25 mouse cellular contexts compared by ENCODE assay signal in genomic region chr5:85896452-85896851, GRCm38 (mm10).
DNase-seq lines count a peak whose midpoint lies in the region; ATAC-seq and TF ChIP-seq lines count a peak whose summit lies in the region.
"Had no signal": no experiment of that assay in that cellular context is flagged by ENCODE, and none has a peak within 500 bp of the region (broad histone marks: within the 10 kb centered on the region; RNA-seq: fewer than 3 reads in every experiment).

No protein-coding gene starts in this region.

- no peak overlapping the region for H3K27ac ChIP-seq in forebrain, postnatal 0 days (ENCODE audit: low read depth, low read length)
- no peak overlapping the region for H3K27ac ChIP-seq in forebrain, embryonic 15.5 days (replicated peaks)
- H3K27ac ChIP-seq: embryonic facial prominence, embryonic 13.5 days; heart, adult 2 months; heart, embryonic 15.5 days; kidney, postnatal 0 days; limb, embryonic 12.5 days; liver, embryonic 12.5 days; midbrain, embryonic 12.5 days; neural tube, embryonic 13.5 days had no signal

- no peak for TF ChIP-seq CTCF in forebrain, postnatal 0 days (IDR thresholded peaks at IDR 0.05; ENCODE audit: low read depth)

- no peak overlapping the region for H3K9ac ChIP-seq in forebrain, postnatal 0 days
- H3K9ac ChIP-seq in forebrain, embryonic 15.5 days (replicated peaks), result no peak overlapping the region
- H3K9ac ChIP-seq: embryonic facial prominence, embryonic 13.5 days; heart, embryonic 15.5 days; limb, embryonic 12.5 days; liver, embryonic 12.5 days; midbrain, embryonic 12.5 days; neural tube, embryonic 13.5 days had no signal

- no peaks in the 10 kb centered on the region for H3K27me3 ChIP-seq in forebrain, postnatal 0 days (ENCODE audit: insufficient read depth, low read length)
- H3K27me3 ChIP-seq in forebrain, embryonic 15.5 days, result no peaks in the 10 kb centered on the region
- H3K27me3 ChIP-seq: embryonic facial prominence, embryonic 13.5 days; heart, embryonic 15.5 days; limb, embryonic 12.5 days; liver, embryonic 12.5 days; midbrain, embryonic 12.5 days; neural tube, embryonic 13.5 days had no signal

- intact Hi-C loops in left cerebral cortex, postnatal 4 days (cut with DNase I), result no loop called here
- intact Hi-C loops in left cerebral cortex, postnatal 36 days (cut with DNase I), result no loop called here

- no peak overlapping the region for H3K4me2 ChIP-seq in forebrain, postnatal 0 days (ENCODE audit: low read depth)
- no peak overlapping the region for H3K4me2 ChIP-seq in forebrain, embryonic 15.5 days (replicated peaks)
- H3K4me2 ChIP-seq: embryonic facial prominence, embryonic 13.5 days; heart, embryonic 15.5 days; limb, embryonic 12.5 days; liver, embryonic 12.5 days; midbrain, embryonic 12.5 days; neural tube, embryonic 13.5 days had no signal

- peak; percentile 77 for ATAC-seq in forebrain, postnatal 0 days
- no peak for ATAC-seq in forebrain, embryonic 15.5 days (replicated peaks)
- ATAC-seq: liver, embryonic 12.5 days had no signal

- no peak overlapping the region for H3K4me3 ChIP-seq in forebrain, postnatal 0 days (ENCODE audit: low read depth, low read length)
- H3K4me3 ChIP-seq in forebrain, embryonic 15.5 days, result no peak overlapping the region
- H3K4me3 ChIP-seq: embryonic facial prominence, embryonic 13.5 days; heart, adult 2 months; heart, embryonic 15.5 days; limb, embryonic 12.5 days; liver, embryonic 12.5 days; midbrain, embryonic 12.5 days; neural tube, embryonic 13.5 days had no signal

- 47% methylated on average over 6 of the region's 6 CpGs for WGBS in forebrain, postnatal 0 days
- 70% methylated on average over 6 of the region's 6 CpGs for WGBS in forebrain, embryonic 15.5 days

- no peaks in the 10 kb centered on the region for H3K36me3 ChIP-seq in forebrain, postnatal 0 days (ENCODE audit: insufficient read depth)
- H3K36me3 ChIP-seq in forebrain, embryonic 15.5 days, result no peaks in the 10 kb centered on the region
- H3K36me3 ChIP-seq: embryonic facial prominence, embryonic 13.5 days; G1E; heart, embryonic 15.5 days; limb, embryonic 12.5 days; liver, embryonic 12.5 days; midbrain, embryonic 12.5 days; neural tube, embryonic 13.5 days had no signal

- peak; percentile 2 for DNase-seq in cerebellum, adult 9-11 months
- DNase-seq in cerebellum, adult 11-12 months, result no peak
- DNase-seq in forebrain, postnatal 0 days, result peak; percentile 65
- DNase-seq in left cerebral cortex, postnatal 4 days, result peak; percentile 0
- no peak for DNase-seq in left cerebral cortex, postnatal 36 days (ENCODE audit: low spot score in 2 of 2)
- peak; percentile 34 for DNase-seq in brain, embryonic 18.5 days (ENCODE audit: low read depth, low spot score)
- DNase-seq in adrenal gland, postnatal 14 days, result no peak
- DNase-seq: adrenal gland, postnatal 25 days; gastrocnemius, postnatal 25 days; heart, adult 2 months; heart, postnatal 4 days; kidney, adult 18-20 months; lung, adult 2 months; spleen, adult 18-20 months; thymus, adult 18-20 months; thymus, postnatal 4 days had no signal

- H3K4me1 ChIP-seq in forebrain, postnatal 0 days (ENCODE audit: insufficient read depth), result no peaks in the 10 kb centered on the region
- H3K4me1 ChIP-seq in forebrain, embryonic 15.5 days, result no peaks in the 10 kb centered on the region
- H3K4me1 ChIP-seq: embryonic facial prominence, embryonic 13.5 days; heart, embryonic 15.5 days; limb, embryonic 12.5 days; liver, embryonic 12.5 days; midbrain, embryonic 12.5 days; neural tube, embryonic 13.5 days had no signal

- H3K9me3 ChIP-seq in forebrain, postnatal 0 days (ENCODE audit: low read length), result no peaks in the 10 kb centered on the region
- no peaks in the 10 kb centered on the region for H3K9me3 ChIP-seq in forebrain, embryonic 15.5 days
- H3K9me3 ChIP-seq: embryonic facial prominence, embryonic 13.5 days; G1E; heart, embryonic 15.5 days; limb, embryonic 12.5 days; liver, embryonic 12.5 days; midbrain, embryonic 12.5 days; neural tube, embryonic 13.5 days had no signal

Comparison
In these comparisons a context has a peak if more than half of its experiments do, and no peak if none do; other contexts are left out.
1. DNase-seq: peak in cerebellum, adult 9-11 months (single experiment), forebrain, postnatal 0 days (single experiment), left cerebral cortex, postnatal 4 days (single experiment) and brain, embryonic 18.5 days (single experiment); none in cerebellum, adult 11-12 months (single experiment), left cerebral cortex, postnatal 36 days (0 of 2) and adrenal gland, postnatal 14 days (single experiment).